ENCODE assay signal across 28 mouse cellular contexts in the genomic region with DNA sequence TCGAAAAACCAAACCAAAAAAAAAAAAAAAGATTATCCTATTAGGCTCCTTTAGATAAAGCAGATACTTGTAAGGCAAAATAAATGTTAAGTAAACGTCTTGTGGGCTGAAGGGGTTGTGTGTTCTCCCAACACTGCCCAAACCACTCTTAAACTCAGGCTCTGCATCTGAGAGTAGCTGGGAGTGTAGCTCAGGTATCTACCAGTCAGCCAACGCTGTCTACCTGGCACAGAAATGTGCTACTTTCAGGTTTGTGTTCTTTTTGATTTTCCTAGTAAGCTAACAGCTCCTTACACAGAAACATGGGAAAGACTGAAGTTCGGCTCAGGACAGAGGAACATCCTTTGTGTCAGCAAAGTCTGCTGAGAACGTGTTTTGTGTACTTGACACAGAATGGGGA. TPM values are rescaled to one million over a fixed set of nuclear protein-coding genes. Genes with fewer than 3 reads are reported as not detected.
A peak's percentile ranks its signal among the peaks of the same experiment; 100 is the strongest.
DNase-seq lines count a peak whose midpoint lies in the region; ATAC-seq and TF ChIP-seq lines count a peak whose summit lies in the region.
"Had no signal": no experiment of that assay in that cellular context is flagged by ENCODE, and none has a peak within 500 bp of the region (broad histone marks: within the 10 kb centered on the region; RNA-seq: fewer than 3 reads in every experiment).

No protein-coding gene starts in this region.

- WGBS in heart, embryonic 13.5 days = 63% methylated on average over 5 of the region's 5 CpGs
- WGBS in kidney, embryonic 14.5 days = 71% methylated on average over 5 of the region's 5 CpGs
- 50% methylated on average over 5 of the region's 5 CpGs for WGBS in lung, embryonic 15.5 days
- 51% methylated on average over 5 of the region's 5 CpGs for WGBS in lung, adult 2 months

- no peak for TF ChIP-seq POLR2A in lung, adult 2 months (IDR thresholded peaks at IDR 0.05; ENCODE audit: borderline replicate concordance, extremely low read depth, low read depth, low read length)

- peak overlapping the region; percentile 52; the same call in 1 of the 2 replicates for H3K9ac ChIP-seq in heart, embryonic 13.5 days
- H3K9ac ChIP-seq in kidney, embryonic 14.5 days (ENCODE audit: low read depth, low read length) = no peak overlapping the region
- H3K9ac ChIP-seq in lung, embryonic 15.5 days = no peak overlapping the region
- H3K9ac ChIP-seq: embryonic facial prominence, embryonic 12.5 days; forebrain, postnatal 0 days; limb, embryonic 13.5 days; liver, embryonic 13.5 days; stomach, embryonic 15.5 days had no signal

- H3K9me3 ChIP-seq in heart, embryonic 13.5 days = no peaks in the 10 kb centered on the region
- H3K9me3 ChIP-seq in kidney, embryonic 14.5 days (ENCODE audit: control insufficient read depth, low read length) = no peaks in the 10 kb centered on the region
- H3K9me3 ChIP-seq in lung, embryonic 15.5 days = no peaks in the 10 kb centered on the region
- H3K9me3 ChIP-seq: embryonic facial prominence, embryonic 12.5 days; limb, embryonic 13.5 days; liver, embryonic 13.5 days; megakaryocyte, embryonic 14.5 days; stomach, embryonic 15.5 days had no signal

- no peak overlapping the region for H3K4me3 ChIP-seq in heart, embryonic 13.5 days
- no peak overlapping the region for H3K4me3 ChIP-seq in kidney, embryonic 14.5 days (ENCODE audit: low read length)
- H3K4me3 ChIP-seq in lung, embryonic 15.5 days = no peak overlapping the region
- H3K4me3 ChIP-seq in lung, adult 2 months (replicated peaks; ENCODE audit: extremely low read depth, low read depth, low read length) = no peak overlapping the region
- no peak overlapping the region for H3K4me3 ChIP-seq in brown adipose tissue, adult 24 weeks (ENCODE audit: insufficient read depth, low read depth, low read length)
- H3K4me3 ChIP-seq: embryonic facial prominence, embryonic 12.5 days; limb, embryonic 13.5 days; liver, embryonic 13.5 days; megakaryocyte, embryonic 14.5 days had no signal

- H3K27me3 ChIP-seq in heart, embryonic 13.5 days (replicated peaks) = no peaks in the 10 kb centered on the region
- no peaks in the 10 kb centered on the region for H3K27me3 ChIP-seq in kidney, embryonic 14.5 days (ENCODE audit: control insufficient read depth, insufficient read depth, low read length)
- H3K27me3 ChIP-seq in lung, embryonic 15.5 days = peaks cover 16% of the 10 kb centered on the region; the same call in 1 of the 2 replicates
- H3K27me3 ChIP-seq: stomach, embryonic 15.5 days had no signal

- H3K4me2 ChIP-seq in heart, embryonic 13.5 days = peak overlapping the region; percentile 89; the same call in 1 of the 2 replicates
- H3K4me2 ChIP-seq in kidney, embryonic 14.5 days (replicated peaks; ENCODE audit: low read depth, low read length) = no peak overlapping the region
- H3K4me2 ChIP-seq in lung, embryonic 15.5 days = peak overlapping the region; percentile 95; the same call in 1 of the 2 replicates
- H3K4me2 ChIP-seq: embryonic facial prominence, embryonic 12.5 days; liver, embryonic 13.5 days had no signal

- no peak for ATAC-seq in heart, embryonic 13.5 days (ENCODE audit: extremely low read depth, insufficient number of reproducible peaks, low FRiP score, low TSS enrichment)
- no peak for ATAC-seq in kidney, embryonic 14.5 days (ENCODE audit: low FRiP score, low TSS enrichment)
- ATAC-seq in lung, embryonic 15.5 days (ENCODE audit: borderline replicate concordance, extremely low read depth, low FRiP score, low TSS enrichment) = no peak
- ATAC-seq: forebrain, postnatal 0 days; hindbrain, embryonic 16.5 days; intestine, embryonic 16.5 days had no signal

- H3K36me3 ChIP-seq in heart, embryonic 13.5 days = peaks cover 10% of the 10 kb centered on the region
- no peaks in the 10 kb centered on the region for H3K36me3 ChIP-seq in kidney, embryonic 14.5 days (ENCODE audit: control insufficient read depth, insufficient read depth, low read length)
- H3K36me3 ChIP-seq in lung, embryonic 15.5 days = no peaks in the 10 kb centered on the region
- H3K36me3 ChIP-seq: embryonic facial prominence, embryonic 12.5 days; liver, embryonic 13.5 days; stomach, embryonic 15.5 days had no signal

- no peak for TF ChIP-seq CTCF in lung, adult 2 months (IDR thresholded peaks at IDR 0.05; ENCODE audit: insufficient read depth, low read length)

- peaks cover 75% of the 10 kb centered on the region for H3K4me1 ChIP-seq in heart, embryonic 13.5 days
- peaks cover 46% of the 10 kb centered on the region for H3K4me1 ChIP-seq in kidney, embryonic 14.5 days (ENCODE audit: control insufficient read depth, insufficient read depth, low read length)
- H3K4me1 ChIP-seq in lung, embryonic 15.5 days = peaks cover 84% of the 10 kb centered on the region
- H3K4me1 ChIP-seq in lung, adult 2 months (ENCODE audit: control insufficient read depth, insufficient read depth, low read length) = peaks cover 15% of the 10 kb centered on the region
- H3K4me1 ChIP-seq in brown adipose tissue, adult 24 weeks (ENCODE audit: control insufficient read depth, insufficient read depth, insufficient read length, low read length) = peaks cover 14% of the 10 kb centered on the region

- no peak for DNase-seq in heart, adult 8-10 months (ENCODE audit: low spot score)
- no peak for DNase-seq in kidney, adult 9 months
- no peak for DNase-seq in lung, adult 2 months
- no peak for DNase-seq in layer of hippocampus, postnatal 14 days (ENCODE audit: low spot score in 2 of 2)
- DNase-seq: adrenal gland, adult 2 months; cerebellum, adult 18-20 months; cerebellum, postnatal 25 days; forebrain, postnatal 0 days; gastrocnemius, postnatal 36 days; kidney, postnatal 36 days; liver, embryonic 13.5 days; lung, postnatal 14 days; thymus, postnatal 25 days had no signal

- peak overlapping the region; percentile 97 for H3K27ac ChIP-seq in heart, embryonic 13.5 days (replicated peaks)
- H3K27ac ChIP-seq in kidney, embryonic 14.5 days (ENCODE audit: low read depth, low read length) = peak overlapping the region; percentile 88; the same call in 1 of the 2 replicates
- peak overlapping the region; percentile 96; the same call in 1 of the 2 replicates for H3K27ac ChIP-seq in lung, embryonic 15.5 days
- peak overlapping the region; percentile 96 for H3K27ac ChIP-seq in brown adipose tissue, adult 24 weeks (replicated peaks; ENCODE audit: low read depth, low read length)
- H3K27ac ChIP-seq: limb, embryonic 13.5 days; liver, embryonic 13.5 days had no signal

RNA-seq across cellular contexts. Expression of a gene that starts 2.1 kb away (rescaled TPM):
- polyA plus RNA-seq in heart, embryonic 13.5 days (2015; fragmentation: Nextera tagmentation; extraction: Ambion mirVana) = 112 and 127 TPM in 2 replicates
- 10 to 100 TPM; 20.5 to 35.2 (median 28.1) TPM for total RNA-seq in heart, adult 8-10 months (2022)
- 26.3 and 39.7 TPM in 2 replicates for polyA plus RNA-seq in kidney, embryonic 14.5 days (2014; fragmentation: Nextera tagmentation; extraction: Ambion mirVana)
- polyA plus RNA-seq in lung, embryonic 15.5 days (2015; fragmentation: Nextera tagmentation; extraction: Ambion mirVana) = 86.2 and 92.9 TPM in 2 replicates
- polyA plus RNA-seq in lung, adult 2 months (2012; rRNA removed) = 170 and 209 TPM in 2 replicates
- polyA plus RNA-seq in brown adipose tissue, adult 24 weeks (2012; ENCODE audit: insufficient read depth, insufficient read length, missing spikeins) = 27.8 and 28.1 TPM in 2 replicates
- total RNA-seq in layer of hippocampus, postnatal 14 days (2021) = 10 to 100 TPM; 24.5 to 27.8 TPM

RNA-seq across cellular contexts. Expression of a gene that starts 18.9 kb away (rescaled TPM):
- polyA plus RNA-seq in heart, embryonic 13.5 days (2015; fragmentation: Nextera tagmentation; extraction: Ambion mirVana) = 38.5 and 39.3 TPM in 2 replicates
- total RNA-seq in heart, adult 8-10 months (2022) = 1 to 10 TPM; 5.2 to 7.0 (median 6.4) TPM
- 51.1 and 78.4 TPM in 2 replicates for polyA plus RNA-seq in kidney, embryonic 14.5 days (2014; fragmentation: Nextera tagmentation; extraction: Ambion mirVana)
- polyA plus RNA-seq in lung, embryonic 15.5 days (2015; fragmentation: Nextera tagmentation; extraction: Ambion mirVana) = 69.9 and 71.4 TPM in 2 replicates
- 24.6 and 25.0 TPM in 2 replicates for polyA plus RNA-seq in lung, adult 2 months (2012; rRNA removed)
- polyA plus RNA-seq in brown adipose tissue, adult 24 weeks (2012; ENCODE audit: insufficient read depth, insufficient read length, missing spikeins) = 8.7 and 10.4 TPM in 2 replicates
- 10 to 100 TPM; 27.7 to 28.2 TPM for total RNA-seq in layer of hippocampus, postnatal 14 days (2021)

RNA-seq across cellular contexts. Expression of a gene that starts 18.9 kb away (rescaled TPM):
- polyA plus RNA-seq in heart, embryonic 13.5 days (2015; fragmentation: Nextera tagmentation; extraction: Ambion mirVana) = not detected in 2 replicates
- total RNA-seq in heart, adult 8-10 months (2022) = under 1 TPM; 0.11 to 0.47 (median 0.30) TPM
- polyA plus RNA-seq in kidney, embryonic 14.5 days (2014; fragmentation: Nextera tagmentation; extraction: Ambion mirVana) = 0.09 and 0.14 TPM in 2 replicates
- 0.17 and 0.21 TPM in 2 replicates for polyA plus RNA-seq in lung, embryonic 15.5 days (2015; fragmentation: Nextera tagmentation; extraction: Ambion mirVana)
- polyA plus RNA-seq in lung, adult 2 months (2012; rRNA removed) = 0.27 TPM in 1 of 2 replicates, not detected in the other
- polyA plus RNA-seq in brown adipose tissue, adult 24 weeks (2012; ENCODE audit: insufficient read depth, insufficient read length, missing spikeins) = not detected in 2 replicates
- under 1 TPM; 0.14 to 0.29 TPM for total RNA-seq in layer of hippocampus, postnatal 14 days (2021)
- total RNA-seq: hematopoietic stem cell, adult 5-6 weeks; MEL; midbrain, postnatal 0 days; neutrophil, adult 5-6 weeks had no signal
- polyA plus RNA-seq: forebrain, embryonic 11.5 days; forebrain, postnatal 0 days; liver, embryonic 13.5 days had no signal

RNA-seq across cellular contexts. Expression of a gene that starts 25.2 kb away (rescaled TPM):
- 1.1 and 2.1 TPM in 2 replicates for polyA plus RNA-seq in heart, embryonic 13.5 days (2015; fragmentation: Nextera tagmentation; extraction: Ambion mirVana)
- total RNA-seq in heart, adult 8-10 months (2022) = 10 to 100 TPM in 1 of 4 experiments, 1 to 10 TPM in 3; 7.6 to 12.9 (median 8.9) TPM
- polyA plus RNA-seq in kidney, embryonic 14.5 days (2014; fragmentation: Nextera tagmentation; extraction: Ambion mirVana) = 4.6 and 5.4 TPM in 2 replicates
- 6.3 and 6.5 TPM in 2 replicates for polyA plus RNA-seq in lung, embryonic 15.5 days (2015; fragmentation: Nextera tagmentation; extraction: Ambion mirVana)
- 29.0 and 31.0 TPM in 2 replicates for polyA plus RNA-seq in lung, adult 2 months (2012; rRNA removed)
- polyA plus RNA-seq in brown adipose tissue, adult 24 weeks (2012; ENCODE audit: insufficient read depth, insufficient read length, missing spikeins) = 3.6 and 3.7 TPM in 2 replicates
- 10 to 100 TPM; 13.5 to 18.6 TPM for total RNA-seq in layer of hippocampus, postnatal 14 days (2021)
- total RNA-seq: hematopoietic stem cell, adult 5-6 weeks; neutrophil, adult 5-6 weeks had no signal

RNA-seq across cellular contexts. Expression of a gene that starts 30.7 kb away (rescaled TPM):
- polyA plus RNA-seq in heart, embryonic 13.5 days (2015; fragmentation: Nextera tagmentation; extraction: Ambion mirVana) = not detected in 2 replicates
- not detected for total RNA-seq in heart, adult 8-10 months (2022)
- polyA plus RNA-seq in kidney, embryonic 14.5 days (2014; fragmentation: Nextera tagmentation; extraction: Ambion mirVana) = 0.14 TPM in 1 of 2 replicates, not detected in the other
- 0.14 and 0.28 TPM in 2 replicates for polyA plus RNA-seq in lung, embryonic 15.5 days (2015; fragmentation: Nextera tagmentation; extraction: Ambion mirVana)
- 0.25 and 0.34 TPM in 2 replicates for polyA plus RNA-seq in lung, adult 2 months (2012; rRNA removed)
- not detected in 2 replicates for polyA plus RNA-seq in brown adipose tissue, adult 24 weeks (2012; ENCODE audit: insufficient read depth, insufficient read length, missing spikeins)
- total RNA-seq in layer of hippocampus, postnatal 14 days (2021) = 1 to 10 TPM in 1 of 2 experiments, under 1 TPM in 1; 0.33 to 8.6 TPM
- total RNA-seq: gastrocnemius, postnatal 36 days; hematopoietic stem cell, adult 5-6 weeks; MEL; neutrophil, adult 5-6 weeks had no signal
- polyA plus RNA-seq: forebrain, embryonic 11.5 days; liver, embryonic 13.5 days had no signal
